Mouse (Mus musculus): Measurements from ENCODE around the gene Arhgef3.

DNA sequence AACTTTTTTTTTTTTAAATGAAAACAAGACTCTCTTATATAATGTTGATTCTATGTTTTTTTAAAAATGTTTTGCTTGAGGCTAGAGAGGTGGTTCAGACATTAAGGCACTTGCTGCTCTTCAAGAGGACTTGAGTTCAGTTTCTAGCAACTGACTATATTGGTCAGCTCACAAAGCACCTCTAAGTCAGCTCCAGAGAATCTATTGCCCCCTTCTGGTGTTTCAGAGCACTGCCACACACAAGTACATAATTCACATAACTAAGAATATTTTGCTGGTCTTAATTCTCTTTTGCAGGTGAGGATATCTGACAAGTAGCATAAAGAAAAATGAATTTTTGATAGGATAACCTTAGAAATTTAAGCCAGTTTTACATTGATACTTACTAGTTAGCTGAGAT, 326.2 kb downstream of the Arhgef3 start:
- no peak for TF ChIP-seq POLR2AphosphoS5 (IDR thresholded peaks at IDR 0.05; ENCODE audit: insufficient replicate concordance, low read depth, low read length)
- no peak for TF ChIP-seq CTCF (IDR thresholded peaks at IDR 0.05; ENCODE audit: low read depth, low read length)
- no peak for TF ChIP-seq GATA1 (IDR thresholded peaks at IDR 0.05; ENCODE audit: borderline replicate concordance, low read length)
- TF ChIP-seq GATA2 (IDR thresholded peaks at IDR 0.05; ENCODE audit: borderline replicate concordance, low read depth, low read length) = no peak
- TF ChIP-seq TAL1 (conservative IDR thresholded peaks at IDR 0.05; ENCODE audit: low read depth, low read length) = no peak

Data from G1E (cell line).